Mouse (Mus musculus) spleen, adult 12 weeks (tissue): ENCODE data around the gene Aoah.

Source experiments
- DNase-seq: peaks from one replicate; pipeline ENCODE4 v3.0.0; 2022; ENCODE audit warnings: low spot score

Aoah gene

GRCm38 (mm10) chr13:20793901-20794300 lies at the start of gene Aoah:
Gene Aoah (plus strand): TSS chr13:20794113.
- no peak for DNase-seq

- DNase-seq: no peak
These were observed 39.1 kb upstream of the Aoah start for GRCm38 (mm10) chr13:20754843-20755242.

- DNase-seq: no peak
These were observed 10.3 kb upstream of the Aoah start for GRCm38 (mm10) chr13:20783648-20784047.

GRCm38 (mm10) chr13:20784060-20784459 lies 9.9 kb upstream of the Aoah start:
- DNase-seq: no peak

- DNase-seq: no peak
These were observed 8.0 kb upstream of the Aoah start for GRCm38 (mm10) chr13:20785960-20786359.

GRCm38 (mm10) chr13:20786825-20787245 lies 7.1 kb upstream of the Aoah start:
- no peak for DNase-seq

DNA sequence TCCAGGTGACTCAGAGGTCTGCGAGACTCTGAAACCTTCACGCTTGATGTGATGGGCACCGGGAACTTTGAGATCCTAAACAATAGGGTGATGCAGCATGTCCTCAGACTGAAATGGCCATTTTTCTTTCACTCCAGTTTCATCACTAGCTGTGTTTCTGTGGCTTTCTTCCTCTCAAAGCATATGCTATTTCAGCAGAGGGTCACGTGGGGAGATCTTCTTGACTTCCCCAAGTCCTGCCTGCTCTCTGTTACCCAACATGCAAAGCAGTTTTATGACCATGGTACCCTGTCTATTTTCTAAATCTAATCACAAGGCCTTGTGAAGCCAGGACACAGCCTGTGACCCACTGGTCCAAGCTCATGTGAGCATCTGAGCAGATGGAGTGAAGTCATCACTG lies 6.0 kb upstream of the Aoah start:
- no peak for DNase-seq

- DNase-seq: no peak
These were observed 2.7 kb downstream of the Aoah start for GRCm38 (mm10) chr13:20796651-20797050.

- no peak for DNase-seq
These were observed 4.6 kb downstream of the Aoah start for GRCm38 (mm10) chr13:20798536-20798935.

GRCm38 (mm10) chr13:20799772-20800171 lies 5.9 kb downstream of the Aoah start:
- DNase-seq: no peak

DNA sequence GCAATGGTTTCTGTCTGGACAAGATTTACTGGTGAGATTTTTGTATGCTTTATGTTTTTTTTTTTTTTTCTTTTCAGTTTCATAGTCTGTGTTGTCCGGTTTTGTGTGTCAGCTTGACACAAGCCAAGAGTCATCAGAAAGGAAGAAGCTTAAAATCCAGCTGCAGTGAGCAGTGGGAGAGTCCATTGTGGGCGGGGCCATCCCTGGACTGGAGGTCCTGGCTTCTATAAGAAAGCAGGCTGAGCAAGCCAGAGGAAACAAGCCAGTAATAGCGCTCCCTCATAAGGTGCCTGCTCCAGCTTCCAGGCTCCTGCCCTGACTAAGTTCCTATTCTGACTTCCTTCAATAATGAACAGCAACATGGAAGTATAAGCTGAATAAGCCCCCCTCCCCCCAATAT lies 6.7 kb downstream of the Aoah start:
- DNase-seq: no peak

GRCm38 (mm10) chr13:20811782-20812406 lies 18.0 kb downstream of the Aoah start:
- DNase-seq: no peak

DNA sequence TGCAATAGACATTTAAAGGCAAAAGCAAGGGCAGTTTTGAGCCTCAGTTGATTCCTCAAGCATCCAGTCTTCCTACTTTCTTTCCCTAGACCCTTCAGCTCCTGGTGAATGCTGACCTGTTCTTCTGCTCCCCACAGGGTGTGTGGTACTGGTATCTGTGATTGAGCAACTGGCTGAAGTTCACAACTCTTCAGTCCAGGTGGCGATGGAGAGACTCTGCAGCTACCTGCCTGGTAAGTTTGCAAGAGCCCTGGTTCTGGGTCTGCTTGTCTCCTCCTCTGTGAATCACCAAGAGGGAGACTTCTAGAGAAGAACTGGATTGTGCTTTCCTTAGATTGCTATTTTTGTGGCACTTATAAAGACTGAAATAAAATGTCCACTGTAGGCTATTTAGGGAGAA lies 22.5 kb downstream of the Aoah start:
- no peak for DNase-seq

- DNase-seq: no peak
These were observed 26.9 kb downstream of the Aoah start for GRCm38 (mm10) chr13:20820712-20821328.

GRCm38 (mm10) chr13:20828728-20829127 lies 34.8 kb downstream of the Aoah start:
- no peak for DNase-seq

- DNase-seq: no peak
These were observed 35.4 kb downstream of the Aoah start for GRCm38 (mm10) chr13:20829181-20829900.

- no peak for DNase-seq
These were observed 62.0 kb downstream of the Aoah start for GRCm38 (mm10) chr13:20855893-20856292.

GRCm38 (mm10) chr13:20899372-20899771 lies 105.5 kb downstream of the Aoah start:
- DNase-seq: no peak

DNA sequence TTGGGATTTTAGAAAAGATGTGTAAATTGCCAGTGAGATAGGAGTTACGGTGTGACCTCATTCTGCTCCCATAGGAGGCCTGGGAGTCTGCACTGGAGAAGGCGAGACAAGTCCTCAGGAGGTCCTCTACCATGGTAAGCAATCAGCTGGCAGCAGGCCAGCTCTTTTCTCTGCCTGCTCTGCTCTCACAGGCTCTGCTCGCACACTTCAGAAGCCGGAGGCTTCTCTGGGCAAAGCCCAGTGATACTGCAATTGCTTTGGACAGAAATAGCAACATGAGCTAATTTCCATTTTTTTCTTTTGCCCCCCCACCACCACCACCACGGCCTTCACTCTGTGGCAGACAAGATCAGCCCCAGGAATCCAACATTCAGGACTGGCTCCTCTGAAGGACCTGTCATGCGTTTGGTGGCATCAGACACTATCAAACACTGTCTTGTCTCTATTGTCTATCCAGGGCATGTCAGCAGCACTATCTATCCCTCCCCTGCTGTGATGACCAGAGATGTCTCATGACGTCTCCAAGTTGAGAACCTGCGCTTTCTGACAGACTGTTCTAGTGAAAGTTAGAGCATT lies 106.6 kb downstream of the Aoah start:
- DNase-seq: no peak

- no peak for DNase-seq
These were observed 107.1 kb downstream of the Aoah start for GRCm38 (mm10) chr13:20900972-20901457.

- no peak for DNase-seq
These were observed 107.8 kb downstream of the Aoah start for GRCm38 (mm10) chr13:20901634-20902135.

DNA sequence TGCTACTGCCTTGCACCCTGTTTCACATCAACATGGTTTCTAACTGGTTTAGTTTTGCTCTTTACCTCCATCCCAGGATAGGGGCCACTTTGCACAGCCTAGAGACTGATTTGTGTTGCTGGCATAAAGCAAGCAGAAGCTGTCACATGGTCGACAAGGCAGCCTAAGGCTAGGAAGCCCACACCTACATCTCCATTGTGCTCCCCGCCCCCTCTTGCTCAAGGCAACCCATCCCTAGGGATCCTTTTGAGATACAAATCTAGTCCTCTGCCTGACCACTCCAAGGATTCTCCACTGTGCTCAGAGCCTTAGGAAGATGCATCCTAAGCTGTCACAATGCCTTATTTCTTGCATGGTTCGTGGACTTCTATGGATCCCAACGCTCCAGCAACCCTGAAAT lies 110.2 kb downstream of the Aoah start:
- no peak for DNase-seq

DNA sequence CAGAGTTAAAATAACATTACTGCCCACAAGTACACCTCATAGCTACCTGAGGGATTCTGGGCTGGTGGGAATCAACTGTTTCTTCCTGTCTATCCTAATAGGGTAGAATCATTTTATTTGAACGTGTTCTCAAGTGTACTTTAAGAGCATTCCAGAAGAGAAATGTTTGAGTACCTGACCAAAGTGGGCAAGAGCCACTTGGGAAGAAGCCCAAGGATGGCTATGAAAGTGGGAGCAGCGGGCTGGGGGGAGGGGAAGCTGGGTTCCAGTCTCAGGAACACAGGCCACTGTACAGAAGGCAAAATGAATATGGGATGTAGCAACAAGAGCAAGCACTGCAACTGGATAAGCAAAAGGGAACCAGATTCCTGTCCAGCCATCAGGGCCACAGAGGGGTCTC lies 111.3 kb downstream of the Aoah start:
- no peak for DNase-seq
